ENCODE assay signal across 24 mouse cellular contexts in genomic region chr8:121599842-121600241, GRCm38 (mm10). TPM values are rescaled to one million over a fixed set of nuclear protein-coding genes. Genes with fewer than 3 reads are reported as not detected.
"Had no signal": no experiment of that assay in that cellular context is flagged by ENCODE, and none has a peak within 500 bp of the region (broad histone marks: within the 10 kb centered on the region; RNA-seq: fewer than 3 reads in every experiment).

No protein-coding gene starts in this region.

- DNase-seq: retina, postnatal 1 day; right cerebral cortex, adult 18-20 months; right cerebral cortex, postnatal 14 days; right cerebral cortex, postnatal 25 days; right cerebral cortex, postnatal 4 days; spleen, adult 18-20 months; thymus, adult 18-20 months; thymus, adult 2 months; thymus, postnatal 14 days; thymus, postnatal 25 days; thymus, postnatal 36 days; thymus, postnatal 4 days had no signal

- H3K27me3 ChIP-seq: neural tube, embryonic 13.5 days; neural tube, embryonic 15.5 days; stomach, embryonic 15.5 days had no signal

- H3K4me2 ChIP-seq: neural tube, embryonic 13.5 days; neural tube, embryonic 15.5 days; stomach, embryonic 15.5 days had no signal

- H3K4me3 ChIP-seq: neural tube, embryonic 13.5 days; neural tube, embryonic 15.5 days; stomach, embryonic 15.5 days had no signal

RNA-seq across cellular contexts. Expression of gene 1700018B08Rik, which starts 55.7 kb away (rescaled TPM):
- total RNA-seq: neutrophil, adult 5-6 weeks had no signal
- polyA plus RNA-seq: neural tube, embryonic 13.5 days; neural tube, embryonic 14.5 days; neural tube, embryonic 15.5 days; small intestine, adult 2 months; spleen, adult 2 months; stomach, embryonic 14.5 days; stomach, embryonic 15.5 days; stomach, embryonic 16.5 days; stomach, postnatal 0 days; thymus, postnatal 0 days; urinary bladder, adult 2 months had no signal
